Mouse (Mus musculus) 3T3-L1 (cell line): Measurements from ENCODE around the gene Tas2r135.

Source experiments
- DNase-seq: peaks from one replicate; pipeline ENCODE4 v3.0.0-alpha.2; 2015; ENCODE audit warnings: low read depth, low spot score

The Tas2r135 gene

GRCm38 (mm10) chr6:42426337-42426736 is 21.1 kb downstream of the Tas2r135 start:
- DNase-seq: no peak

DNA sequence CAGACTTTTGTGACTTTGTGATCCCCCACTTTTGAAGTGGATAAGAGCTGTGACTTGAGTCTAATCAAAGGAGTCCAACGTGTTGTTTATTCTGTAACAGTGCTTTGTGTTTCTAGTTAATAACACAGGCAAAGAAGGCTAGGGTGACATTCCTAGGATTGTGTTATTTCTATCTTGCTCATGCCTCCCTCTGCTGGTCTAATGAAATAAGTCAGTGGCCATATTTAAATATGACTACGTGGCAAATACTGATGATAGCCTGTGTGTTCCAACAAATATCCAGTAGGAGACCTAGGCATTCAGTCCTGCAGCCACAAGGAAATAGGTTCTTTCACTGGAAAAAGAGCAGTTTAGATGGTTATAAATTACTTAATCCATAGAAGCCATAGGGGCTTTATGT is 28.3 kb downstream of the Tas2r135 start:
- DNase-seq: peak; percentile 84

GRCm38 (mm10) chr6:42434446-42434845 is 29.2 kb downstream of the Tas2r135 start, which contains the start of gene Tas2r126:
Gene Tas2r126 (plus strand): TSS chr6:42434535.
- no peak for DNase-seq

DNA sequence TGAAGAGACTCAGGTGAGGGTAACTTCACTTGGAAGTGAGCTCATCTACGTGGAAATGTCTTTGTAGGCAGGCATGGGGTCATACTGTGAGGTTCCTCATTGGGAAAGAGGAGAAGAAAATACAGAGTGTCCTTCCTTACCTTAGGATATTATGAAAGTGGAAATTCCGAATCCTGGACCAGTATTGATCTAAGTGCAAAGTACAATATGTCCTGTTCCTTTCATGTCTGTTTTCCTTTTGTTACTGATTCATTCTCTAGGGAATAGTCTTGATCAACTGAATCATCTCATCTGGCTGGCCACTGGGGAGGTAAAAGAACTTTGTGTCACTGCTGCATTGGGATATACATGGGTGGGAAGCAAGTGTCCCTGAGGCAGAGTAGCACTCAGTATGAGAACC is 30.3 kb downstream of the Tas2r135 start:
- no peak for DNase-seq

DNA sequence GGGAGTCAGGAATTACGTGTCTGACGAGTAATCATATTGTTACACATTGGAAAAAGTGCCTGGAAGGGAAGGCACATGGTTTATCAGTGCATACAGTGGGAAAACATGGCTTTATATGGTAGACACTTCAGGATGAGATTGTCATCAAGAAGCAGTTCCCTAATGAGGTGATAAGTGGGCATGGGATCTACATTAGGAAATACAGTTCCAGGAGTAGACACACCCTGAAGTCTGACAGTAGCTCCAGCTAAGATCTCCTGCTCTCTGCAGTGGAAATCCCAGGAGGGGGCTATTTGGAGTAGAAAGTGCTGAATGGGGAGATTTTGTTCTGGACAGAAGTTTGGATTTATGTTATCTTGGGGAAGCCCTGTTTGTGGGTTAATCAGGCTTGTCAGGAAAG is 36.2 kb downstream of the Tas2r135 start:
- DNase-seq: peak; percentile 21

DNA sequence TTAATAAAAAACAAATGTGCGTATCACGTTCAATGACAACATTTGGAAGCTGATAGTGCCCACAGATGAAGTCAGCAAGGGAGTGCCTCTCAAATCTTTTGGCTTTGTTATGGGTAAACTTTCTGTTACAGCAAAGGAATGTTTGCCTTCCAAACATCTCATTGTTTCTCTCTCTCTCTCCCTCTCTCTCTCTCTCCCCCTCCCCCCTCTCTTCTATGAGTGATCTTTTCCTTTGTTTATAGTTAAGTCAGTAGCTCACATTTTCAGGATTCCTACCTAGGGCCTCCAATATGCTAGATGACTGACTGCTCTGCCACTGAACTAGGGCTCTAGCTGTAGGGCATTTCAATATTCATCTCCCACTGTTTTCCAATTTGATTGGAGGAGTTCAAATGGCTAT is 39.3 kb downstream of the Tas2r135 start:
- DNase-seq: peak; percentile 64

DNA sequence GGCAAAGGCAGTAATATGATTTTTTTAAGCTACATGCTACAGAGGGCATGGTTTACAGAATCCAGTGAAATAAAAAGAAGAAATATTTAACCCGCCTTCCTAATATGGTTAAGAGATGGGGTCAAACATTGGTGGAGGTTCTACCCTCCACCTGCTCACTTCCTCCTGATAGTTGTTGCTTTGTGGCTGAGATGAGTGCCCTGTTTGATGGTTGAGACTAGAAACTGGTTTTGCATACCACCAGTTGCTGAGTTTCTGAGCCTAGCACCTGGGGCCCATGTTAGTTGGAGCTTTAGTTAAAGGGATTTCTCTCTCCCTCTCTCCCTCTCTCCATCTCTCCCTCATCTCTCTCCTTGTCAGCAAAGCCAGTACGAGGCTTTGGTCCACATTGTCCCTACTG is 42.1 kb downstream of the Tas2r135 start:
- no peak for DNase-seq
